In genomic region chr19:24302198-24302597, GRCm38 (mm10) we compare ENCODE assay signal across 12 mouse cellular contexts.
"Had no signal": no experiment of that assay in that cellular context is flagged by ENCODE, and none has a peak within 500 bp of the region (broad histone marks: within the 10 kb centered on the region; RNA-seq: fewer than 3 reads in every experiment).

No protein-coding gene starts in this region.

- H3K9ac ChIP-seq: limb, embryonic 13.5 days; liver, embryonic 14.5 days; midbrain, embryonic 13.5 days; neural tube, embryonic 15.5 days had no signal

- H3K36me3 ChIP-seq: limb, embryonic 13.5 days; midbrain, embryonic 13.5 days; neural tube, embryonic 15.5 days had no signal

- H3K27me3 ChIP-seq: neural tube, embryonic 15.5 days had no signal

- H3K27ac ChIP-seq: limb, embryonic 13.5 days; liver, embryonic 14.5 days; midbrain, embryonic 13.5 days; neural tube, embryonic 15.5 days; stomach, postnatal 0 days had no signal

- H3K4me3 ChIP-seq: limb, embryonic 13.5 days; midbrain, embryonic 13.5 days; myocyte; neural tube, embryonic 15.5 days had no signal

- H3K9me3 ChIP-seq: limb, embryonic 13.5 days; midbrain, embryonic 13.5 days; neural tube, embryonic 15.5 days had no signal

- DNase-seq: kidney, adult 8-10 months; kidney, postnatal 25 days; left cerebral cortex, postnatal 4 days; lung, adult 18-20 months; thymus, adult 18-20 months; thymus, postnatal 14 days had no signal

- H3K4me1 ChIP-seq: limb, embryonic 13.5 days had no signal

- H3K4me2 ChIP-seq: midbrain, embryonic 13.5 days had no signal
